In the genomic region with DNA sequence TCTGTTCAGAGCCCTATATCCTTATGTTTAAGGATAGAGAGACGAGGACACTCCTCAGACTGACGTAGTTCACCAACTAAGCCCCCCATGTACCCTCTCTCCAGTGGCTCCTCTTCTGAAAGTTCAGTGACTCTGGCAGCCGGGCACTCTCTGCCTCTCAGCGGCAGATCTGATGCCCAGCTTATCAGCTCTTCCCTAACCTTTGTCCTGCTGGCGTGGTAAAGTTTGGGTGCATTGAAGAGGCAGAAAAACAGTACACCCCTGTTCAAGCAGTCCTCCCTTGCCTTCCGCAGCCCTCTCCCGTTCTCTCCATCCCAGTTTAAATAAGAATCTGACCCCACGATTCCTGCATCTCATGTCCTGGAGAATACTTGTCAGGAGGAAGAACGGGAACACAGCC, we compare ENCODE assay signal across 26 mouse cellular contexts. TPM values are rescaled to one million over a fixed set of nuclear protein-coding genes. Genes with fewer than 3 reads are reported as not detected.
DNase-seq lines count a peak whose midpoint lies in the region; ATAC-seq and TF ChIP-seq lines count a peak whose summit lies in the region.
"Had no signal": no experiment of that assay in that cellular context is flagged by ENCODE, and none has a peak within 500 bp of the region (broad histone marks: within the 10 kb centered on the region; RNA-seq: fewer than 3 reads in every experiment).

No protein-coding gene starts in this region.

- H3K27me3 ChIP-seq in heart, embryonic 10.5 days (ENCODE audit: insufficient read depth, poor library complexity, severe bottlenecking), result peaks cover 9% of the 10 kb centered on the region; the same call in 1 of the 2 replicates
- no peaks in the 10 kb centered on the region for H3K27me3 ChIP-seq in heart, embryonic 15.5 days
- no peaks in the 10 kb centered on the region for H3K27me3 ChIP-seq in liver, embryonic 14.5 days (ENCODE audit: control insufficient read depth, insufficient read depth, low read length)
- H3K27me3 ChIP-seq: hindbrain, embryonic 13.5 days; kidney, embryonic 15.5 days had no signal

- H3K9ac ChIP-seq in heart, embryonic 15.5 days, result no peak overlapping the region
- no peak overlapping the region for H3K9ac ChIP-seq in liver, embryonic 14.5 days (replicated peaks)
- H3K9ac ChIP-seq: hindbrain, embryonic 13.5 days; kidney, embryonic 15.5 days; limb, embryonic 12.5 days had no signal

- WGBS in heart, embryonic 10.5 days, result 60% methylated on average over 9 of the region's 9 CpGs
- 55% methylated on average over 9 of the region's 9 CpGs for whole genome bisulfite sequencing in heart, embryonic 15.5 days
- 63% methylated on average over 9 of the region's 9 CpGs for WGBS in liver, embryonic 14.5 days (ENCODE audit: insufficient replicate concordance)

- ATAC-seq in heart, embryonic 15.5 days (replicated peaks; ENCODE audit: insufficient number of reproducible peaks, insufficient read depth, low FRiP score, low read depth), result no peak
- ATAC-seq in liver, embryonic 14.5 days (ENCODE audit: insufficient read depth), result no peak
- ATAC-seq in activated CD4-positive, CD25-positive, alpha-beta regulatory T cell, adult 4 months, result no peak
- ATAC-seq: CD4-positive, CD25-positive, alpha-beta regulatory T cell, adult 4 months; forebrain, embryonic 14.5 days; midbrain, embryonic 16.5 days had no signal

- no peaks in the 10 kb centered on the region for H3K36me3 ChIP-seq in heart, embryonic 10.5 days
- H3K36me3 ChIP-seq in heart, embryonic 15.5 days, result no peaks in the 10 kb centered on the region
- H3K36me3 ChIP-seq in liver, embryonic 14.5 days (replicated peaks; ENCODE audit: control insufficient read depth, insufficient read depth, low read depth), result no peaks in the 10 kb centered on the region
- H3K36me3 ChIP-seq: hindbrain, embryonic 13.5 days; kidney, embryonic 15.5 days; limb, embryonic 12.5 days had no signal

- peaks cover 30% of the 10 kb centered on the region for H3K4me1 ChIP-seq in heart, embryonic 10.5 days
- peaks cover 31% of the 10 kb centered on the region for H3K4me1 ChIP-seq in heart, embryonic 15.5 days (replicated peaks)
- H3K4me1 ChIP-seq in liver, embryonic 14.5 days (replicated peaks; ENCODE audit: control insufficient read depth in 2 of 2, insufficient read depth in 2 of 2, low read length in 1 of 2), result peaks cover 7 to 22% of the 10 kb centered on the region in 2 experiments

- H3K9me3 ChIP-seq in heart, embryonic 10.5 days, result no peaks in the 10 kb centered on the region
- no peaks in the 10 kb centered on the region for H3K9me3 ChIP-seq in heart, embryonic 15.5 days (replicated peaks)
- no peaks in the 10 kb centered on the region for H3K9me3 ChIP-seq in liver, embryonic 14.5 days (ENCODE audit: control insufficient read depth, low read length)
- H3K9me3 ChIP-seq: hindbrain, embryonic 13.5 days; kidney, embryonic 15.5 days; limb, embryonic 12.5 days had no signal

- TF ChIP-seq EP300 in liver, embryonic 14.5 days (IDR thresholded peaks at IDR 0.05; ENCODE audit: low read depth), result no peak

- peak overlapping the region; percentile 64 for H3K27ac ChIP-seq in heart, embryonic 10.5 days
- 0 out of 2 replicates have a peak overlapping the region, but pooled peaks have one; percentile 7 for H3K27ac ChIP-seq in heart, embryonic 15.5 days
- no peak overlapping the region for H3K27ac ChIP-seq in liver, embryonic 14.5 days
- H3K27ac ChIP-seq: hindbrain, embryonic 13.5 days; kidney, embryonic 15.5 days; left cerebral cortex, adult 2 months; limb, embryonic 12.5 days had no signal

- TF ChIP-seq CTCF in liver, embryonic 14.5 days (IDR thresholded peaks at IDR 0.05; ENCODE audit: low read depth), result no peak

- intact Hi-C loops in heart, postnatal 14 days (cut with DNase I), result no loop called here

- peak overlapping the region; percentile 5; the same call in 1 of the 2 replicates for H3K4me3 ChIP-seq in heart, embryonic 10.5 days
- 0 out of 2 replicates have a peak overlapping the region, but pooled peaks have one; percentile 7 for H3K4me3 ChIP-seq in heart, embryonic 15.5 days
- no peak overlapping the region for H3K4me3 ChIP-seq in liver, embryonic 14.5 days (ENCODE audit: insufficient read depth in 1 of 2, low read depth in 2 of 2, low read length in 2 of 2)
- H3K4me3 ChIP-seq: hindbrain, embryonic 13.5 days; kidney, embryonic 15.5 days; left cerebral cortex, adult 2 months; limb, embryonic 12.5 days had no signal

- peak overlapping the region; percentile 14 for H3K4me2 ChIP-seq in heart, embryonic 15.5 days
- H3K4me2 ChIP-seq in liver, embryonic 14.5 days (ENCODE audit: low read depth), result 0 out of 2 replicates have a peak overlapping the region, but pooled peaks have one; percentile 6
- H3K4me2 ChIP-seq: hindbrain, embryonic 13.5 days; kidney, embryonic 15.5 days; limb, embryonic 12.5 days; midbrain, embryonic 11.5 days had no signal

- no peak for DNase-seq in heart, embryonic 10.5 days (ENCODE audit: low spot score)
- no peak for DNase-seq in heart, postnatal 14 days
- DNase-seq in heart, adult 9 months (ENCODE audit: low spot score in 2 of 2), result no peak
- DNase-seq in liver, embryonic 14.5 days (ENCODE audit: low read depth in 3 of 3, low spot score in 3 of 3), result no peak
- no peak for DNase-seq in liver
- DNase-seq: adrenal gland, adult 8-10 months; cerebellum, adult 11 months; cerebellum, adult 9-10 months; cerebellum, postnatal 36 days; gastrocnemius, postnatal 14 days; kidney, adult 18-20 months; kidney, postnatal 25 days; lung, postnatal 36 days; right cerebral cortex, postnatal 25 days; spleen, adult 18-20 months; thymus, postnatal 14 days had no signal

RNA-seq across cellular contexts. Expression of a gene that starts 21.2 kb away (rescaled TPM):
- polyA plus RNA-seq in heart, embryonic 10.5 days (2016; fragmentation: Nextera tagmentation; extraction: Ambion mirVana), result 12.1 and 14.3 TPM in 2 replicates
- 10 to 100 TPM; 50.4 to 54.5 TPM for total RNA-seq in heart, postnatal 14 days (2021)
- 9.7 and 12.2 TPM in 2 replicates for polyA plus RNA-seq in heart, embryonic 15.5 days (2015; fragmentation: Nextera tagmentation; extraction: Ambion mirVana)
- polyA plus RNA-seq in liver, embryonic 14.5 days (2012; rRNA removed), result 4.8 and 5.4 TPM in 2 replicates
- polyA plus RNA-seq in liver, embryonic 14.5 days (2014; fragmentation: Nextera tagmentation; extraction: Ambion mirVana), result 5.4 TPM in 2 replicates
- 1 to 10 TPM; 3.0 to 4.9 TPM for polyA plus RNA-seq in activated CD4-positive, CD25-positive, alpha-beta regulatory T cell, adult 4 months (2017; shearing (Covaris generic))

Comparison
In these comparisons a context has a peak if more than half of its experiments do, and no peak if none do; other contexts are left out.
1. H3K4me3 ChIP-seq: peak in heart, embryonic 10.5 days (single experiment) and heart, embryonic 15.5 days (single experiment); none in liver, embryonic 14.5 days (0 of 2).